Mouse (Mus musculus): ENCODE measurements around the gene G6pc3.

- TF ChIP-seq POLR2A (IDR thresholded peaks at IDR 0.05; ENCODE audit: insufficient read depth, low read length) = no peak
- TF ChIP-seq CTCF (IDR thresholded peaks at IDR 0.05; ENCODE audit: low read depth, low read length) = no peak
These were observed at the start of gene G6pc3 for GRCm38 (mm10) chr11:102189461-102190436.

Measured in ES-Bruce4 (cell line).